Mouse (Mus musculus) heart, adult 11 months (tissue): ENCODE measurements at regions not wholly inside any gene's neighbourhood (a gene's known extent, or its start where the extent isn't known, plus 50 kb on each side); places are given as distances from the start of the nearest gene placed in this dataset.

ENCODE experiments used
- DNase-seq: peaks from one replicate; pipeline ENCODE4 v3.0.0; 2022

- no peak for DNase-seq
Observed at GRCm38 (mm10) chr5:144621967-144622366, 76.3 kb downstream of the Nptx2 start.

GRCm38 (mm10) chr5:144623358-144623757 is 77.7 kb downstream of the Nptx2 start:
- no peak for DNase-seq

- DNase-seq = no peak
Observed at GRCm38 (mm10) chr5:144632295-144632694, 86.6 kb downstream of the Nptx2 start.

- no peak for DNase-seq
Observed at GRCm38 (mm10) chr5:144638631-144639030, 92.9 kb downstream of the Nptx2 start.

GRCm38 (mm10) chr5:144639639-144640038 is 93.9 kb downstream of the Nptx2 start:
- DNase-seq = no peak

GRCm38 (mm10) chr5:144642766-144643165 is 97.1 kb downstream of the Nptx2 start:
- no peak for DNase-seq

GRCm38 (mm10) chr5:144643438-144643837 is 97.7 kb downstream of the Nptx2 start:
- DNase-seq = no peak

GRCm38 (mm10) chr5:144645367-144645766 is 99.7 kb downstream of the Nptx2 start:
- DNase-seq = no peak

- DNase-seq = no peak
Observed at GRCm38 (mm10) chr5:144647311-144648104, 101.8 kb downstream of the Nptx2 start.

- DNase-seq = no peak
Observed at GRCm38 (mm10) chr5:144652231-144652630, 106.5 kb downstream of the Nptx2 start.

GRCm38 (mm10) chr5:144662031-144662430 is 99.6 kb downstream of the Tmem130 start:
- no peak for DNase-seq

GRCm38 (mm10) chr5:144663981-144664380 is 97.6 kb downstream of the Tmem130 start:
- peak; percentile 50 for DNase-seq

GRCm38 (mm10) chr5:144664571-144665295 is 96.9 kb downstream of the Tmem130 start:
- DNase-seq = peak; percentile 42

GRCm38 (mm10) chr5:144668060-144668459 is 93.6 kb downstream of the Tmem130 start:
- no peak for DNase-seq

- DNase-seq = peak; percentile 67
Observed at GRCm38 (mm10) chr5:144678815-144679750, 82.5 kb downstream of the Tmem130 start.

- no peak for DNase-seq
Observed at GRCm38 (mm10) chr5:144684184-144684583, 77.4 kb downstream of the Tmem130 start.
